Mouse (Mus musculus): ENCODE measurements around the gene Vill. TPM values are rescaled to one million over a fixed set of nuclear protein-coding genes. Genes with fewer than 3 reads are reported as not detected.

Gene Vill
- 16.1 and 17.2 TPM in 2 replicates for polyA plus RNA-seq (2015; fragmentation: Nextera tagmentation; extraction: Ambion mirVana)

DNA sequence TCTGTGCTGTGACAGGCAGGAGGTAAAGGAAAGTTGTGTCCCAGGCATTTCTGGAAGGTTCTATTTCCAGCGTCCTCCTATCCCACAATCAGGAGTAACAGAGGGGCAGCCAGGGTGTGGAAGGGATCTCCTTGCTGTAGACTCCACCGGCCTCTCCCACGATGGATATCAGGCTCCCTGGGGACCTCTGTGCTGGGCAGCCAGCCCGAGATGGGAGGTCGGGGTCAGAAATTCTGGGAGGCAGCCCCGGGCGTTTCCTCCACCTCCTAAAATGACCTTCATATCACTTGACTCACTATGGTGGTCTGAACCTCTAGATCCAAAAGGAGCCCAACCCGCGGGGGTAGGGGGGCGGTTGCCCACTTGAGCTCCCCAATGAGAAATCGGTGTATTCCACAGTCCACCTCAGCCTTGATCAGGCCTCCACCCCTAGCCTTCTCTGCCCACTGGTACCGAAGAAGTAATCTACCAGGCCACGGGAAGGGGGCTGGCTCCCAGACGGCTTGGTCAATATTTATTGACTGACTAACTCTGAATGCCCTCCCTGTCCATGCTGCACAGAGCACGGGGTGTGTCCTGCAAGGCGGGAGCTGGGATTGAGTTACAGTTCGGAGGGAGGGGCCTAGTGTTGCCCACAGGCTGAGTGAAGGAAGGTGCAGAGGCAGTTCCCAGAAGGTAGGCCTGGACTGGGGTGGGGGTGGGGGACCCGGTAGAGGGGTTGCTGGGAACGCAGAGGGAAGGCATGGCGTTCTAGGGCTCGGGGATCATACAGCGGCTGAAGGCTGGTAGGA, at the start of gene Vill:
Gene Vill (plus strand): TSS at position 625 of the 791 bp plus-strand sequence.
- Histone ChIP-seq H3K36me3 (no peaks in the 10 kb centered on the region), H3K4me2 (replicated peaks) (peak within 1 kb of the TSS; percentile 76), H3K27ac (no peak within 1 kb of the TSS), H3K27me3 (replicated peaks) (no peaks in the 10 kb centered on the region), H3K9ac (peak within 1 kb of the TSS; percentile 44), H3K4me3 (replicated peaks) (peak within 1 kb of the TSS; percentile 43), H3K9me3 (no peaks in the 10 kb centered on the region), H3K4me1 (replicated peaks) (peaks cover 28% of the 10 kb centered on the region)
- whole genome bisulfite sequencing, result 12% methylated on average over 22 of the region's 22 CpGs
- peak; percentile 91 for ATAC-seq

- Histone ChIP-seq H3K36me3 (no peaks in the 10 kb centered on the region), H3K4me2 (replicated peaks) (no peak overlapping the region), H3K4me1 (replicated peaks) (peaks cover 31% of the 10 kb centered on the region), H3K9ac (no peak overlapping the region), H3K27me3 (replicated peaks) (no peaks in the 10 kb centered on the region), H3K9me3 (no peaks in the 10 kb centered on the region), H3K4me3 (replicated peaks) (no peak overlapping the region), H3K27ac (no peak overlapping the region)
- 81% methylated on average over 23 of the region's 23 CpGs for WGBS
- no peak for ATAC-seq
Measured at GRCm38 (mm10) chr9:119003990-119004702, 48.4 kb upstream of the Vill start.

DNA sequence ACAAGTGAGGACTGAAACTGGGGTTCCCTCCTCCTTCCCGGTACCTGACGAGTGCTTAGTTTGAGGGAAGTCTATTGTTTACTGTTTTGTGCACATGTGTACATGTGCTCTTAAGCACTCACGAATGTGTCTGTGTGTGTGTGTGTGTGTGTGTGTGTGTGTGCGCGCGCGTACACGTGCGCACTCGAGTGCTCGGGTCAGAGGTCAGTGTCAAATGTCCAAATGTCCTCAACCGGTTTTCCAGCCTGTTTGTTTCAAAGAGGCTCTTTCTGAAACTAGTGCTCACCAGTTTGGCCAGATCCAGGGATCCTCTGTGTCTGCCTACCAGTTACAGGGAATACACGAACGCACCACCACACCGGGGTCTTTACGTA, 47.9 kb upstream of the Vill start:
- WGBS, result 79% methylated on average over 16 of the region's 16 CpGs

GRCm38 (mm10) chr9:119005303-119006029, 47.1 kb upstream of the Vill start:
- no peaks in the 10 kb centered on the region for H3K27me3 ChIP-seq (replicated peaks)
- H3K9me3 ChIP-seq, result no peaks in the 10 kb centered on the region
- peaks cover 38% of the 10 kb centered on the region for H3K4me1 ChIP-seq (replicated peaks)
- H3K4me2 ChIP-seq (replicated peaks), result no peak overlapping the region
- no peak overlapping the region for H3K27ac ChIP-seq
- H3K36me3 ChIP-seq, result no peaks in the 10 kb centered on the region
- no peak overlapping the region for H3K9ac ChIP-seq
- no peak overlapping the region for H3K4me3 ChIP-seq (replicated peaks)
- 74% methylated on average over 15 of the region's 15 CpGs for WGBS
- ATAC-seq, result no peak

More for the DNA sequence above, 47.9 kb upstream of the Vill start:
- no peak for ATAC-seq
- Histone ChIP-seq H3K4me1 (replicated peaks) (peaks cover 31% of the 10 kb centered on the region), H3K27ac (no peak overlapping the region), H3K36me3 (no peaks in the 10 kb centered on the region), H3K9ac (no peak overlapping the region), H3K4me3 (replicated peaks) (no peak overlapping the region), H3K4me2 (replicated peaks) (no peak overlapping the region), H3K9me3 (no peaks in the 10 kb centered on the region), H3K27me3 (replicated peaks) (no peaks in the 10 kb centered on the region)

DNA sequence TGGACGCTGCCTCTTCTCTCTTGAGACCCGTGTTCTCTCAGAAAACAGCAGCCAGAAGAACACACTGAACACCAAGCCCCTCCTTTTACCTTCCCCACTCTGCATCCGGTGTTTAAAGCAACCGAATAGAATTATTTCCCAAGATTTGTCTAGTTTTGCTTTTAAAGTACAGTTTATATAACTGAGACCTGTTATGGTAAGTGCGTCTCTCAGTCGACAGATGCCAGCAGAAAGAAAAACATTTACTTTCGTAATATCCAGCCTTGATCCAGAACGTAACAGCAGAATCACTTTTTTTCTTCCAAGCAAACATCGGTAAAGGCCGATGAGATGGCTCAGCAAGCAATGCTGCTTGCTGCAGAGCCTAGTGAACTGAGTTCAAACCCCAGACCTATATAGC, 45.3 kb upstream of the Vill start:
- WGBS, result 47% methylated on average over 10 of the region's 10 CpGs
- H3K4me3 ChIP-seq (replicated peaks), result no peak overlapping the region
- H3K27me3 ChIP-seq (replicated peaks), result no peaks in the 10 kb centered on the region
- H3K9me3 ChIP-seq, result no peaks in the 10 kb centered on the region
- H3K9ac ChIP-seq, result no peak overlapping the region
- H3K4me2 ChIP-seq (replicated peaks), result no peak overlapping the region
- 0 out of 2 replicates have a peak overlapping the region, but pooled peaks have one; percentile 24 for H3K27ac ChIP-seq
- H3K36me3 ChIP-seq, result peaks cover 3% of the 10 kb centered on the region; the same call in 1 of the 2 replicates
- H3K4me1 ChIP-seq (replicated peaks), result peaks cover 30% of the 10 kb centered on the region
- no peak for ATAC-seq

DNA sequence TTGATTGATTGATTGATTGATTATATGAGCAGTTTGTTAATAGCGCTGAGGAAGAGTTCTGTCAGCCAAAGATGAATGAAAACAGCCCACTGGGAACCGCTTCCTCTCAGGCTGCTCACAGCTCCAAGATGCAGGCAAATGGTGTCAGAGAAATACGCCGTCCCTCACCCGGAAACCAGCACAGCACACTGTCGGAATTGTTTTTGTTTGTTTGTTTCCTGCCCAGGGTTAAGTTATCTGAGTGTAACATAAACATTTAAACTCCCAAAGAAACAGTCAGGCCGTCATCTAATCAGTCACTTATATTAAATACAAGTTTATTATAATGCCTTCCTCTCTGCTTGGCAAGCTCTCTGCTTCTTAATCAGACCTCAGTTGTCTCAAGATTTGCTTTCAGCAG, 43.7 kb upstream of the Vill start:
- Histone ChIP-seq H3K27ac (no peak overlapping the region), H3K9me3 (no peaks in the 10 kb centered on the region), H3K4me3 (replicated peaks) (no peak overlapping the region), H3K4me2 (replicated peaks) (no peak overlapping the region), H3K27me3 (replicated peaks) (no peaks in the 10 kb centered on the region), H3K9ac (no peak overlapping the region), H3K4me1 (replicated peaks) (peaks cover 27% of the 10 kb centered on the region), H3K36me3 (peaks cover 6% of the 10 kb centered on the region; the same call in 1 of the 2 replicates)
- 66% methylated on average over 7 of the region's 7 CpGs for WGBS
- no peak for ATAC-seq

- Histone ChIP-seq H3K9ac (no peak overlapping the region), H3K27me3 (replicated peaks) (no peaks in the 10 kb centered on the region), H3K4me3 (replicated peaks) (no peak overlapping the region), H3K36me3 (peaks cover 11% of the 10 kb centered on the region; the same call in 1 of the 2 replicates), H3K9me3 (no peaks in the 10 kb centered on the region), H3K4me1 (replicated peaks) (peaks cover 23% of the 10 kb centered on the region), H3K4me2 (replicated peaks) (0 out of 2 replicates have a peak overlapping the region, but pooled peaks have one; percentile 0), H3K27ac (peak overlapping the region; percentile 14; the same call in 1 of the 2 replicates)
- WGBS, result 72% methylated on average over 13 of the region's 13 CpGs
- peak; percentile 81 for ATAC-seq
Measured at GRCm38 (mm10) chr9:119010156-119010710, 42.3 kb upstream of the Vill start.

DNA sequence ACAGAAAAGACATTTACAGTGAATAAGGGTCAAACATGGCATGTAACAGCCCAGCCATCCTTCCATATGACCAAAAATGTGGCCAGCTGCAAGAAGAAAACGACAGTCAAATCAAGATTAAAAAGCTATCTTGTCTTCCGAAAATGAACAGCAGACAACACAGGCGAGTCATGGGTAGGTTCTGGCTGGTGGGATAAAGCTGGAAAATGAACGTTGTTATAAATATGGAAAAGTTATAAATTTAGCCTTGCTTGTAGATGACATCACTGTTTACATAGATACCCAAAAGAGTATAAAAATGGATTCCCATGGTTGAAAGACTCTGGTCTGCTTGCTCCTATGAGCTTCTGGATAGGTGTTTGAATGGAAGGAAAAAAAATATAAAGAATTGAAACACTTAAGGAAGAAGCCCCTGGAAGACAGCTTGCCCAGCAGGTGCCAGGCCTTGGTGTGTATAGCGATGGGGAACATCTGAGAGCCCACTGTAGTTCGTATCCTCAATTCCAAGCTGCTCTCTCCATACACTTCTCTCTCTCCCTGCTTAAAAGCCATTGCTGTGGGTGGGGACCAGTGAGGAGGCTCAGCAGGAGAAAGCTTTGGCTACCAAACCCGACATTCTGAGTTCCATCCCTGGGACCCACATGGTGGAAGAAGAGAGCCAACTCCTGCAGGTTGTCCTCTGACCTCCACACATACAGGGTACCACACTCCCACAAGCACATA, 35.6 kb upstream of the Vill start:
- no peak overlapping the region for H3K27ac ChIP-seq
- no peak for ATAC-seq
- no peak overlapping the region for H3K4me3 ChIP-seq (replicated peaks)
- peaks cover 14% of the 10 kb centered on the region for H3K36me3 ChIP-seq
- 71% methylated on average over 7 of the region's 7 CpGs for WGBS
- no peak overlapping the region for H3K9ac ChIP-seq
- H3K4me1 ChIP-seq (replicated peaks), result no peaks in the 10 kb centered on the region
- H3K4me2 ChIP-seq (replicated peaks), result no peak overlapping the region
- H3K9me3 ChIP-seq, result no peaks in the 10 kb centered on the region
- H3K27me3 ChIP-seq (replicated peaks), result no peaks in the 10 kb centered on the region

- Histone ChIP-seq H3K4me2 (replicated peaks) (no peak overlapping the region), H3K4me1 (replicated peaks) (peaks cover 2% of the 10 kb centered on the region; the same call in 1 of the 2 replicates), H3K4me3 (replicated peaks) (no peak overlapping the region), H3K9ac (no peak overlapping the region), H3K36me3 (peaks cover 3% of the 10 kb centered on the region; the same call in 1 of the 2 replicates), H3K9me3 (no peaks in the 10 kb centered on the region), H3K27me3 (replicated peaks) (no peaks in the 10 kb centered on the region), H3K27ac (no peak overlapping the region)
- 67% methylated on average over 7 of the region's 7 CpGs for WGBS
- no peak for ATAC-seq
Measured at GRCm38 (mm10) chr9:119021731-119022130, 30.8 kb upstream of the Vill start.

DNA sequence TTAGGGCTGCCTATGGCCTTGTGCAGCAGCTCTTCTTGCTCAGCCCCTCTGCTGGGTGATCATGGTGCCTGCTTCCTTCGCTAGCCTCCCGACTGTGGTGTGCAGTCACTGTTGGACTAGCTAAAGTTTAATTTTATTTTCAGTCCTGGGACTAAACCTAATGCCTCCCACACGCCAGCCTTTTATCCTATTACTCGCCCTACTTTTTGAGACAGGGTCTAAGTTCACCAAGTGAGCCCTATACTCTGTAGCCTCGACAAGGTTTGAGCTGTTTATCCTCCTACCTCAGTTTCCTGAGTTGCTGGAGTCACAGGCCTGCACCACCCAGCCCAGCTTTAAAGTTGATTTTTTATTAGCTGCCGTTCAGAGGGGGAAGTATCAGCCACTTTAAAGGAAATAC, 27.3 kb upstream of the Vill start:
- Histone ChIP-seq H3K27ac (0 out of 2 replicates have a peak overlapping the region, but pooled peaks have one; percentile 3), H3K9me3 (no peaks in the 10 kb centered on the region), H3K36me3 (no peaks in the 10 kb centered on the region; the same call in 1 of the 2 replicates), H3K9ac (no peak overlapping the region), H3K4me1 (replicated peaks) (peaks cover 2% of the 10 kb centered on the region; the same call in 1 of the 2 replicates), H3K4me2 (replicated peaks) (no peak overlapping the region), H3K4me3 (replicated peaks) (no peak overlapping the region), H3K27me3 (replicated peaks) (no peaks in the 10 kb centered on the region)
- 59% methylated on average over 6 of the region's 6 CpGs for WGBS
- no peak for ATAC-seq

DNA sequence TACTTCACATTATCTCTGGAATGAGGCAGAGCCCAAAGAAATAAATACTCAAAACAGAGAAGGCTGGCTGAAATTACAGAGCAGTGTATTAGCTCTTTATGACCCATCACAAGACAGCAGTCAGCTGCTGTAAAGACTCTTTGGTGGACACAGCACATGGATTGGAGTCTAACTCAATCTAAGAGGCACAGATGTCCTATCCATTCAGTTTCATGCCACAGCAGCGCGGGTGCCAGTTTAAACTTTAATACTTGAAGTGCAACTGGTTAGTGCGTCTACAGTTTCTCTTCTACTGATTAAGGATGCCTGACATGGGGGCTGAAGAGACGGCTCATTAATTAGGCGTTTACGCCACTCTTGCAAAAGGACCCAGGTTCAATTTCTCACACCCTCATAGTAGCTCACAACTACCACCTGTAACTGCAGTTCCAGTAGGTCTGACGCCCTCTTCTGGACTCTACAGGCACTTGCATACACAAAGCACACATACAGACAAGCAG, 26.7 kb upstream of the Vill start:
- Histone ChIP-seq H3K9me3 (no peaks in the 10 kb centered on the region), H3K4me1 (replicated peaks) (peaks cover 2% of the 10 kb centered on the region; the same call in 1 of the 2 replicates), H3K9ac (no peak overlapping the region), H3K27ac (no peak overlapping the region), H3K4me3 (replicated peaks) (no peak overlapping the region), H3K27me3 (replicated peaks) (no peaks in the 10 kb centered on the region), H3K4me2 (replicated peaks) (no peak overlapping the region), H3K36me3 (no peaks in the 10 kb centered on the region)
- no peak for ATAC-seq
- 88% methylated on average over 7 of the region's 7 CpGs for WGBS

Data from intestine, embryonic 15.5 days (tissue).